Mouse (Mus musculus): ENCODE data around the gene Runx1. TPM values are rescaled to one million over a fixed set of nuclear protein-coding genes. Genes with fewer than 3 reads are reported as not detected.

Runx1 gene
- polyA plus RNA-seq, 3 experiments from 2014 or later: 28.0 to 47.0 (median 44.5) TPM

- no peak for ATAC-seq
Observed at GRCm38 (mm10) chr16:92609006-92609716, 216.8 kb downstream of the Runx1 start.

- no peak for ATAC-seq
Observed at GRCm38 (mm10) chr16:92608180-92608960, 217.6 kb downstream of the Runx1 start.

GRCm38 (mm10) chr16:92606491-92606965, 219.4 kb downstream of the Runx1 start:
- ATAC-seq: no peak

GRCm38 (mm10) chr16:92605606-92606490, 220.1 kb downstream of the Runx1 start:
- ATAC-seq: no peak

GRCm38 (mm10) chr16:92602504-92602903, 223.4 kb downstream of the Runx1 start:
- no peak for ATAC-seq

- no peak for ATAC-seq
Observed at GRCm38 (mm10) chr16:92601270-92601826, 224.6 kb downstream of the Runx1 start.

GRCm38 (mm10) chr16:92599451-92599850, 226.5 kb downstream of the Runx1 start:
- ATAC-seq: no peak

- ATAC-seq: no peak
Observed at GRCm38 (mm10) chr16:92597655-92598054, 228.3 kb downstream of the Runx1 start.

GRCm38 (mm10) chr16:92592207-92592606, 233.7 kb downstream of the Runx1 start:
- ATAC-seq: no peak

- no peak for ATAC-seq
Observed at GRCm38 (mm10) chr16:92591783-92592182, 234.2 kb downstream of the Runx1 start.

GRCm38 (mm10) chr16:92587836-92588235, 238.1 kb downstream of the Runx1 start:
- ATAC-seq: no peak

- ATAC-seq: no peak
Observed at GRCm38 (mm10) chr16:92581767-92582166, 244.2 kb downstream of the Runx1 start.

- no peak for ATAC-seq
Observed at GRCm38 (mm10) chr16:92580981-92581380, 245.0 kb downstream of the Runx1 start.

GRCm38 (mm10) chr16:92578915-92579653, 246.9 kb downstream of the Runx1 start:
- no peak for ATAC-seq

GRCm38 (mm10) chr16:92577381-92577780, 248.6 kb downstream of the Runx1 start:
- ATAC-seq: no peak

GRCm38 (mm10) chr16:92575792-92576191, 250.2 kb downstream of the Runx1 start:
- peak; percentile 35 for ATAC-seq

GRCm38 (mm10) chr16:92573193-92573592, 252.8 kb downstream of the Runx1 start:
- ATAC-seq: no peak

GRCm38 (mm10) chr16:92571246-92571645, 254.7 kb downstream of the Runx1 start:
- ATAC-seq: no peak

GRCm38 (mm10) chr16:92566146-92566545, 259.8 kb downstream of the Runx1 start:
- no peak for ATAC-seq

GRCm38 (mm10) chr16:92565708-92566107, 260.2 kb downstream of the Runx1 start:
- ATAC-seq: peak; percentile 61

- no peak for ATAC-seq
Observed at GRCm38 (mm10) chr16:92565291-92565690, 260.7 kb downstream of the Runx1 start.

GRCm38 (mm10) chr16:92555051-92555450, 270.9 kb downstream of the Runx1 start:
- ATAC-seq: no peak
